Mouse (Mus musculus): ENCODE results near the gene Ccdc146. TPM values are rescaled to one million over a fixed set of nuclear protein-coding genes. Genes with fewer than 3 reads are reported as not detected.

Ccdc146 gene
- polyA plus RNA-seq, 1 experiment from 2014 or later = 0.06 TPM

- H3K4me1 ChIP-seq (ENCODE audit: insufficient read depth) = peaks cover 10% of the 10 kb centered on the region
- H3K36me3 ChIP-seq (replicated peaks; ENCODE audit: insufficient read depth, low read length) = no peaks in the 10 kb centered on the region
- 59% methylated on average over 1 of the region's 1 CpGs for WGBS (ENCODE audit: insufficient replicate concordance)
- H3K9me3 ChIP-seq (ENCODE audit: low read length) = no peaks in the 10 kb centered on the region
- ATAC-seq = no peak
- TF ChIP-seq CTCF (IDR thresholded peaks at IDR 0.05; ENCODE audit: low read depth) (no peak), EP300 (IDR thresholded peaks at IDR 0.05; ENCODE audit: low read depth) (no peak)
- H3K4me2 ChIP-seq (ENCODE audit: low read depth, low read length) = no peak overlapping the region
- no peak overlapping the region for H3K4me3 ChIP-seq (ENCODE audit: low read depth, low read length)
- DNase-seq = no peak
- no peaks in the 10 kb centered on the region for H3K27me3 ChIP-seq (ENCODE audit: insufficient read depth, low read length)
- no peak overlapping the region for H3K27ac ChIP-seq (ENCODE audit: low read depth)
- no peak overlapping the region for H3K9ac ChIP-seq (replicated peaks)
These were observed 10.2 kb downstream of the Ccdc146 start for GRCm38 (mm10) chr5:21414116-21414820.

DNA sequence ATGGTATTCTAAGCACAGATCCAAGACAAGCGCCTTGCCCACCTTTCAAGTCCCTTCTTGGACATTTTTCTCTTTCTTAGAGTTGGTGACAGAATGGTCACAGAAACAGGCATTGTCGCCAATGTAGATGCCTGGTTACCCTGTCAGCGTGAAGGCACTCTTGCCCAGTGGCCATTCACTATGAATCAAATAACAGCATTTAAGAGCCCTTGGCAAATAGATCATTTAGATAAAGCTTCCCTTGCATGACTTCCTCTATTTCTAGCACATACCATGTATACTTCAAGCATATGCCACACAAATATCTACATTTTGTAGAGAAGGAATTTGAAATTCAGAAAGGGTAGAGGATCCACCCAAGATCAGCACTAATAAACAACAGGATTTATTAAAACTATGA, 11.2 kb downstream of the Ccdc146 start:
- 90% methylated on average over 3 of the region's 3 CpGs for WGBS (ENCODE audit: insufficient replicate concordance)
- Histone ChIP-seq H3K4me3 (ENCODE audit: low read depth, low read length) (no peak overlapping the region), H3K9me3 (ENCODE audit: low read length) (no peaks in the 10 kb centered on the region), H3K4me2 (ENCODE audit: low read depth, low read length) (no peak overlapping the region), H3K36me3 (replicated peaks; ENCODE audit: insufficient read depth, low read length) (no peaks in the 10 kb centered on the region), H3K27ac (ENCODE audit: low read depth) (no peak overlapping the region), H3K27me3 (ENCODE audit: insufficient read depth, low read length) (no peaks in the 10 kb centered on the region), H3K4me1 (ENCODE audit: insufficient read depth) (peaks cover 10% of the 10 kb centered on the region), H3K9ac (replicated peaks) (no peak overlapping the region)
- TF ChIP-seq CTCF (IDR thresholded peaks at IDR 0.05; ENCODE audit: low read depth) = no peak
- no peak for TF ChIP-seq EP300 (IDR thresholded peaks at IDR 0.05; ENCODE audit: low read depth)
- DNase-seq (no peak), ATAC-seq (no peak)

DNA sequence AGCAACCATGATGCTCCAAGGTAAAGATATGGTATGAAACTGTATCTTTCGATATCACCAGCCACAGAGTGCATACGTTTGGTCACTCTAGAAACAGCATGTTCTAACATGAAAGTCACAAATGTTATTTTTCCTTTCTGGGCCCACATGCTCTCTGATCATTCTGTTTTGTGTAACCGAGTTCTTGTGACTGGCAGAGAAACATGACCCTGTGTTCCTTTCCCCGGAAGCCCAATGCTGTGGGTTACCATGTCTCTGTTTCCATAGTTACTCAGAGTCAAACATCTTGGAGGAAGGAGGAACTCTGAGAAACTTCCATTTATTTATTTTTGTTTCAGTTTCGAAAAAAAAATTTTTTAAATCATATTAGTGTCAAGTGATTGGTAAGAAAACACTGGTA, 12.4 kb downstream of the Ccdc146 start:
- peak; percentile 44 for ATAC-seq
- Histone ChIP-seq H3K4me2 (ENCODE audit: low read depth, low read length) (no peak overlapping the region), H3K27ac (ENCODE audit: low read depth) (peak overlapping the region; percentile 76), H3K9me3 (ENCODE audit: low read length) (no peaks in the 10 kb centered on the region), H3K4me3 (ENCODE audit: low read depth, low read length) (no peak overlapping the region), H3K27me3 (ENCODE audit: insufficient read depth, low read length) (no peaks in the 10 kb centered on the region), H3K9ac (replicated peaks) (no peak overlapping the region), H3K4me1 (ENCODE audit: insufficient read depth) (peaks cover 10% of the 10 kb centered on the region), H3K36me3 (replicated peaks; ENCODE audit: insufficient read depth, low read length) (no peaks in the 10 kb centered on the region)
- DNase-seq = no peak
- WGBS (ENCODE audit: insufficient replicate concordance) = 46% methylated on average over 5 of the region's 5 CpGs
- no peak for TF ChIP-seq EP300 (IDR thresholded peaks at IDR 0.05; ENCODE audit: low read depth)

- Histone ChIP-seq H3K4me3 (ENCODE audit: low read depth, low read length) (0 out of 2 replicates have a peak overlapping the region, but pooled peaks have one; percentile 3), H3K4me2 (ENCODE audit: low read depth, low read length) (peak overlapping the region; percentile 52), H3K9me3 (ENCODE audit: low read length) (no peaks in the 10 kb centered on the region), H3K36me3 (replicated peaks; ENCODE audit: insufficient read depth, low read length) (no peaks in the 10 kb centered on the region), H3K27ac (ENCODE audit: low read depth) (peak overlapping the region; percentile 89), H3K4me1 (ENCODE audit: insufficient read depth) (peaks cover 10% of the 10 kb centered on the region), H3K9ac (replicated peaks) (no peak overlapping the region), H3K27me3 (ENCODE audit: insufficient read depth, low read length) (no peaks in the 10 kb centered on the region)
- DNase-seq (no peak), ATAC-seq (peak; percentile 64)
- WGBS (ENCODE audit: insufficient replicate concordance) = 28% methylated on average over 5 of the region's 5 CpGs
- TF ChIP-seq EP300 (IDR thresholded peaks at IDR 0.05; ENCODE audit: low read depth) = peak; percentile 53; the same call in 1 of the 2 replicates
- TF ChIP-seq CTCF (IDR thresholded peaks at IDR 0.05; ENCODE audit: low read depth) = no peak
These were observed 13.2 kb downstream of the Ccdc146 start for GRCm38 (mm10) chr5:21411261-21411666.

DNA sequence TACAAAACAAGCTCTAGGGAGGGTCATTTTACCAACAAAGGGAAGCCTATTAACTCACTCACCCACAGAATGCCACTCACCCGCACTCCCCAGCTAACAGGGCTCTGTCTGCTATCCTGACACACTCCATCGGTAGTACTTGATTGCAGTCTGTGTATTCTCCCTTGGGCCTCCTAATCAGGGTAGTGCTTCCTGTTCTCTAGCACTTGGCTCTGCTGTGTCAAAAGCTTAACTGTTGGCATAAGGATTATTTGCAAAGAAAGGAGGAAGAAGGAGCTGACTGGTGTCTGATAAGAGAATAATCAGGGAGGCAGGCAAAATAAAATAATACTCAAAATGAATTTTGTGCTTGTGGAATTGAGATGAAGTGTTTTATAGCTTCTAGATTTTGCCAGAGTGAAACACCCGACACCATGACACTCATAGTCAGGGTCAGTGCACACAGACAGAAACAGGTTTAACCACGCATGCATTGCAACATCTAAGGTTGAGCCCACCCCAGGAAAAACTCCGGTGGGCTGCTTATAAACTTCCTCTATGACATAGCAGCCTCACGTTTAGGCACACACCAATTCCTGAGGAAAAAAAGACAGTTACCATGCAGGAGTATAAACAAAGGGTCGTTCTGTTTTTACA, 29.2 kb downstream of the Ccdc146 start:
- no peak overlapping the region; the same call in 1 of the 2 replicates for H3K9ac ChIP-seq (replicated peaks)
- no peaks in the 10 kb centered on the region for H3K36me3 ChIP-seq (replicated peaks; ENCODE audit: insufficient read depth, low read length)
- H3K9me3 ChIP-seq (ENCODE audit: low read length) = no peaks in the 10 kb centered on the region
- H3K4me3 ChIP-seq (ENCODE audit: low read depth, low read length) = no peak overlapping the region
- 21% methylated on average over 7 of the region's 7 CpGs for WGBS (ENCODE audit: insufficient replicate concordance)
- H3K4me1 ChIP-seq (ENCODE audit: insufficient read depth) = peaks cover 12% of the 10 kb centered on the region
- DNase-seq = no peak
- no peak overlapping the region for H3K4me2 ChIP-seq (ENCODE audit: low read depth, low read length)
- H3K27ac ChIP-seq (ENCODE audit: low read depth) = no peak overlapping the region; the same call in 1 of the 2 replicates
- TF ChIP-seq CTCF (IDR thresholded peaks at IDR 0.05; ENCODE audit: low read depth) (no peak), EP300 (IDR thresholded peaks at IDR 0.05; ENCODE audit: low read depth) (no peak; the same call in 1 of the 2 replicates)
- peak; percentile 47; the same call in 1 of the 2 replicates for ATAC-seq
- H3K27me3 ChIP-seq (ENCODE audit: insufficient read depth, low read length) = no peaks in the 10 kb centered on the region

- Histone ChIP-seq H3K4me3 (ENCODE audit: low read depth, low read length) (no peak overlapping the region), H3K27ac (ENCODE audit: low read depth) (no peak overlapping the region), H3K9ac (replicated peaks) (no peak overlapping the region), H3K9me3 (ENCODE audit: low read length) (no peaks in the 10 kb centered on the region), H3K4me1 (ENCODE audit: insufficient read depth) (peaks cover 12% of the 10 kb centered on the region), H3K4me2 (ENCODE audit: low read depth, low read length) (no peak overlapping the region), H3K36me3 (replicated peaks; ENCODE audit: insufficient read depth, low read length) (no peaks in the 10 kb centered on the region), H3K27me3 (ENCODE audit: insufficient read depth, low read length) (no peaks in the 10 kb centered on the region)
- no peak for DNase-seq
- 62% methylated on average over 2 of the region's 2 CpGs for WGBS (ENCODE audit: insufficient replicate concordance)
- no peak for ATAC-seq
- no peak for TF ChIP-seq CTCF (IDR thresholded peaks at IDR 0.05; ENCODE audit: low read depth)
- TF ChIP-seq EP300 (IDR thresholded peaks at IDR 0.05; ENCODE audit: low read depth) = no peak
These were observed 29.9 kb downstream of the Ccdc146 start for GRCm38 (mm10) chr5:21394562-21394961.

Data from liver, postnatal 0 days (tissue).